Mouse (Mus musculus): ENCODE data around the gene Olfr1493-ps1. TPM values are rescaled to one million over a fixed set of nuclear protein-coding genes. Genes with fewer than 3 reads are reported as not detected.

Gene Olfr1493-ps1
- polyA plus RNA-seq (2012; rRNA removed) = not detected in 2 replicates

GRCm38 (mm10) chr19:13722978-13723377, at the start of gene Olfr1493-ps1:
Olfr1493-ps1 (plus strand) TSS chr19:13723278.

DNA sequence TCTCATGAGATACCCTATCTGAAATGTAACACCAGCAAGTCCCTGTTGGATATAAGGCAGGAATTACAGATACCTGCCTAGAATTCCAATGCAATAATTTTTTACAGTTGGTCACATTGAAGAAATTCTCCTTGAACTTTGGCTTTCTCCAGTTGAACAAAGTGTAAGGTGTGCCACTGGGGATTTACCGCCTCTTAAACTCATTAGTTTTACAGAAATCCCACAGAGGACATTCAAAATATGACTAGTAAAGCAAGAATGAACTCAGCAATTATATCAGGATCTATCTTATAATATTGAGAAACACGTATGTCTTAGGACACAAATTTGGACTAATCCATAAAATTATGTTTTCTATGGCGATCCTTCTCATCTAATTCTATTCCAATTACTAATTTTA, 26.1 kb upstream of the Olfr1493-ps1 start, which contains the start of gene Olfr1491:
Gene Olfr1491, plus strand, starts transcription at position 301 of the 400 bp plus-strand sequence.

DNA sequence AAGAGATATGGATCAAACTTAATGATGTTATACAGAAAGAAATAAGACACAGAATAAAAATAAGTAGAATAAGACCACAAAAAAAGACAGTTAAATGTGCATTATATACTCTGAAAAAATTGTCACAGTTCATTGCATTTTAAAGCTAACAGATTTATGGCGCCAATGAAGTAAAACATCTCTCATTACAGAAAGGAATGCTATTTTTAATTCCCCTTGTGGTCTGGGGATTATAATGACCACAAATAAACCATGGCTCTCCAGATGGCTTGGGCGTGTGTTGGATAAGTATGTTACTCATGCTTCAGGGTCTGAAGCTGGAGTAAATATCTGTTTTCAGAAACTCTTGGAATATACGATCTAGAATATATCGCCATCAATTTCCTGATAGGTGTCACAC, 16.4 kb downstream of the Olfr1493-ps1 start, which contains the start of gene Olfr1494:
Gene Olfr1494, plus strand, starts transcription at position 301 of the 400 bp plus-strand sequence.

GRCm38 (mm10) chr19:13764306-13764705, 41.2 kb downstream of the Olfr1493-ps1 start, which contains the start of gene Olfr1495:
Olfr1495 (plus strand) TSS chr19:13764606.

DNA sequence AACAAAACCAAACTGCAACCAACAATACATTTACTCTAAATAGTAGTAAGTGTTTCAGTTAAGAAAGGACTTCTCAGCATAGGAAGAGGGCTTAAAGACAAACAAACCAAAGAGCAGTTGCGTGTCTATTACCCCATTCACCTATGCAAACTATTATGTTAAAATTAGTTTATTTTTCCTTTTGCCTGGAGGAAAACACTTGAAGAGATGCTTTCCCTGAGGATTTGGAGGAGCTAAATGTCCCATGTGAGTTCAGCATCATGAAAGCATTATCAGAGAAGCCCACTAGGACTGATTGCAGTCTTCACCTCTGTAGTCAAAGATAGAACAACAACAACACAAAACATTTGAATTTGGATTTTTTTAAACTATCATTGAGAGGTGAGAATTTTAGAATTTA, 54.5 kb downstream of the Olfr1493-ps1 start, which contains the start of gene Olfr1496:
Gene Olfr1496, plus strand, starts transcription at position 301 of the 400 bp plus-strand sequence.

Other genes starting within 250 kb of the Olfr1493-ps1 start
- not detected in 2 replicates for gene Olfr1475, start 243.1 kb upstream of the Olfr1493-ps1 start, polyA plus RNA-seq (2012; rRNA removed)
- gene Olfr1477, start 222.7 kb upstream of the Olfr1493-ps1 start, polyA plus RNA-seq (2012; rRNA removed) = not detected in 2 replicates
- gene Olfr1480, start 195.4 kb upstream of the Olfr1493-ps1 start, polyA plus RNA-seq (2012; rRNA removed) = not detected in 2 replicates
- gene Olfr1484, start 139.8 kb upstream of the Olfr1493-ps1 start, polyA plus RNA-seq (2012; rRNA removed) = not detected in 2 replicates
- gene Olfr1487, start 105.9 kb upstream of the Olfr1493-ps1 start, polyA plus RNA-seq (2012; rRNA removed) = not detected in 2 replicates
- gene Olfr1489, start 91.7 kb upstream of the Olfr1493-ps1 start, polyA plus RNA-seq (2012; rRNA removed) = not detected in 2 replicates
- not detected in 2 replicates for gene Olfr1490, start 72.2 kb upstream of the Olfr1493-ps1 start, polyA plus RNA-seq (2012; rRNA removed)
- gene Olfr1491, start 26.0 kb upstream of the Olfr1493-ps1 start, polyA plus RNA-seq (2012; rRNA removed) = not detected in 2 replicates
- not detected in 2 replicates for gene Olfr1494, start 16.4 kb downstream of the Olfr1493-ps1 start, polyA plus RNA-seq (2012; rRNA removed)
- not detected in 2 replicates for gene Olfr1495, start 41.3 kb downstream of the Olfr1493-ps1 start, polyA plus RNA-seq (2012; rRNA removed)
- gene Olfr1496, start 54.6 kb downstream of the Olfr1493-ps1 start, polyA plus RNA-seq (2012; rRNA removed) = not detected in 2 replicates
- not detected in 2 replicates for gene Olfr1497, start 74.9 kb downstream of the Olfr1493-ps1 start, polyA plus RNA-seq (2012; rRNA removed)
- not detected in 2 replicates for gene Olfr1499, start 96.2 kb downstream of the Olfr1493-ps1 start, polyA plus RNA-seq (2012; rRNA removed)
- not detected in 2 replicates for gene Olfr1500, start 107.2 kb downstream of the Olfr1493-ps1 start, polyA plus RNA-seq (2012; rRNA removed)
- gene Olfr1501, start 127.4 kb downstream of the Olfr1493-ps1 start, polyA plus RNA-seq (2012; rRNA removed) = not detected in 2 replicates
- gene Olfr1502, start 138.5 kb downstream of the Olfr1493-ps1 start, polyA plus RNA-seq (2012; rRNA removed) = not detected in 2 replicates
- not detected in 2 replicates for gene Olfr1504, start 174.7 kb downstream of the Olfr1493-ps1 start, polyA plus RNA-seq (2012; rRNA removed)
- gene Olfr1505, start 190.3 kb downstream of the Olfr1493-ps1 start, polyA plus RNA-seq (2012; rRNA removed) = not detected in 2 replicates